Mouse (Mus musculus): ENCODE measurements around the gene Fam83d. TPM values are rescaled to one million over a fixed set of nuclear protein-coding genes. Genes with fewer than 3 reads are reported as not detected.

Fam83d gene
- 4.2 TPM for total RNA-seq (2023)

GRCm38 (mm10) chr2:158767742-158768339, at the start of gene Fam83d:
TSS of gene Fam83d (plus strand) at chr2:158768093.

GRCm38 (mm10) chr2:158794494-158795004, 26.7 kb downstream of the Fam83d start, which contains the start of gene Dhx35:
TSS of gene Dhx35 (plus strand) at chr2:158794807.

Other genes with a start within 250 kb of the Fam83d start
- gene Slc32a1, start 157.3 kb upstream of the Fam83d start, total RNA-seq (2023) = not detected
- gene Actr5, start 143.2 kb upstream of the Fam83d start, total RNA-seq (2023) = 54.9 TPM
- gene Ppp1r16b, start 102.7 kb upstream of the Fam83d start, total RNA-seq (2023) = 85.6 TPM
- 30.0 TPM for gene Dhx35, start 26.7 kb downstream of the Fam83d start, total RNA-seq (2023)

Data from CD4-positive naive resting alpha-beta T cell, adult 57 days (primary cell).